ENCODE assay signal across 23 mouse cellular contexts in the genomic region with DNA sequence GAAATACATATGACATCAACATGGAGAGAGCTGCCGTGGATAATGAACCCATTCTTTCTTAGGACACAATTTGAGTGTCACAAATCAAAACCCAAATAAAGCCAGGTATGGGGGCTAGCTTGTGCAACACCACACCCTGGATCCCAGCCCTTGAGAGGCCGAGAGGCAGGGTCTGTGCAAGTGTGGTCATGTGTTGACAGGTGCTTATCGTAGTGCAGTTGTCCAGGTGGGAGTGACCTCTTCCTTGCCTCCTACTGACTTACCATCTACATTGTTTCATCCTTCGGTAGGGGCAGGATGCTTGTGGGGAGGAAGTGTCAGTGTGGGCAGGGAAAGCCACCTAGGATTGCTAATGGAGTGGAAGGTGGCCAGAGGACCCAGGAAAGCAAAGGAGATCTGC.
"Had no signal": no experiment of that assay in that cellular context is flagged by ENCODE, and none has a peak within 500 bp of the region (broad histone marks: within the 10 kb centered on the region; RNA-seq: fewer than 3 reads in every experiment).

No protein-coding gene starts in this region.

- H3K9ac ChIP-seq: forebrain, postnatal 0 days; heart, embryonic 13.5 days; heart, embryonic 15.5 days; hindbrain, embryonic 13.5 days; hindbrain, embryonic 15.5 days; kidney, embryonic 15.5 days; limb, embryonic 13.5 days; limb, embryonic 15.5 days had no signal

- H3K9me3 ChIP-seq: heart, embryonic 13.5 days; heart, embryonic 15.5 days; hindbrain, embryonic 13.5 days; hindbrain, embryonic 15.5 days; kidney, embryonic 15.5 days; limb, embryonic 13.5 days; limb, embryonic 15.5 days had no signal

- DNase-seq: forebrain, postnatal 0 days; gastrocnemius, postnatal 14 days; gastrocnemius, postnatal 36 days; heart, postnatal 14 days; heart, postnatal 36 days; kidney, adult 11 months; kidney, adult 2 months; kidney, adult 9 months; kidney, postnatal 14 days; kidney, postnatal 36 days; layer of hippocampus, adult 9-11 months; layer of hippocampus, postnatal 36 days; left cerebral cortex, postnatal 4 days had no signal

- H3K36me3 ChIP-seq: heart, embryonic 13.5 days; heart, embryonic 15.5 days; hindbrain, embryonic 13.5 days; hindbrain, embryonic 15.5 days; kidney, embryonic 15.5 days; limb, embryonic 13.5 days; limb, embryonic 15.5 days had no signal

- H3K4me3 ChIP-seq: heart, embryonic 13.5 days; heart, embryonic 15.5 days; hindbrain, embryonic 13.5 days; hindbrain, embryonic 15.5 days; kidney, embryonic 15.5 days; limb, embryonic 13.5 days; limb, embryonic 15.5 days had no signal

- ATAC-seq: forebrain, postnatal 0 days; hindbrain, postnatal 0 days; intestine, embryonic 16.5 days had no signal

- H3K4me1 ChIP-seq: hindbrain, embryonic 13.5 days; hindbrain, embryonic 15.5 days had no signal

- H3K27me3 ChIP-seq: heart, embryonic 13.5 days; heart, embryonic 15.5 days; hindbrain, embryonic 13.5 days; hindbrain, embryonic 15.5 days; kidney, embryonic 15.5 days; limb, embryonic 13.5 days; limb, embryonic 15.5 days had no signal

- H3K27ac ChIP-seq: heart, embryonic 13.5 days; heart, embryonic 15.5 days; hindbrain, embryonic 13.5 days; hindbrain, embryonic 15.5 days; hindbrain, postnatal 0 days; kidney, embryonic 15.5 days; kidney, postnatal 0 days; limb, embryonic 13.5 days; limb, embryonic 15.5 days had no signal
